Mouse (Mus musculus) lung, postnatal 25 days (tissue): ENCODE results near the gene G530012D18Rik.
"Not testable (repeated sequence)": the region's sequence is repeated elsewhere in the genome, so short reads cannot be mapped to it uniquely, and the experiment has no call there.

ENCODE experiments used
- DNase-seq: peaks from one replicate; pipeline ENCODE4 v3.0.0; 2022; ENCODE audit warnings: low spot score

The G530012D18Rik gene

DNA sequence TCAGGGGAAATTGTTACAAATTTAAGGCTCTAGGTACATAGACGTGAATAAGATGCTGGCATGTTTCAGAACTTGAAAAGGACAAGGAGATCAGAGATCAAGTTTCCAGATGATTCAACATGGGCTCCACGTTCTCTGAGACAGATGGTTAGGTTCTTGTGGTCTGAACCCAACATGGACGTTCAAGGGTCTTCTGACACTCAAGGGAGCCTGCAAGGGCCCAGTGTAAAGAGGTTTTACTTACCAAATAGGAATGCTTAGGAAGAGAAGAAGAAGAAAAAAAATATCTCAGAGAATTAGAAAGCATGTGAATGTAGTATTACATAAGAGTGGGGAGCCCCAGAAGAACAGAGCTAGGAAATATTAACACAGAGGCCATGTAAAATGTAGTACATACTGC, 40.3 kb downstream of the G530012D18Rik start:
- not testable (repeated sequence) for DNase-seq

DNA sequence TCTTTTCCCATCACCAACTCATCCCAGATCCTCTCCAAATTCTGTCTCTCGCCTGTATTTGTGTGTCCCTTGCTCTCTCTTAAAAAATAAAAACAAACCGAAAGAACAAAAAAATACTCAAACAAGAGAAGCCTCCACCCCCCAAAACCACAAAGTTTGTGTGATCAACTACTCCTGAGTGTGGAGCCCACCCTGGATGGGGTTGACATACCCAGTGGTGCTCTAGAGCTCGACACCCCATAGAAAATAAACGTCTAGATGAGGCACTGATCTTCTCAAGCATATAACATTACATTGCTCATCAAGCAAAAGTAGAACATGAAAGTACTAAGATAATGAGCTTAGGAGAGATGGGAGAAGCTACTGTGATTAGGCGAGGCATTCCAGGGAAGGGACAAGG, 41.7 kb downstream of the G530012D18Rik start:
- DNase-seq: not testable (repeated sequence)

GRCm38 (mm10) chr1:85618689-85619088, 43.2 kb downstream of the G530012D18Rik start:
- not testable (repeated sequence) for DNase-seq
